Mouse (Mus musculus) ES-E14 (cell line): ENCODE data around the gene Folh1.
"Not testable (repeated sequence)": the region's sequence is repeated elsewhere in the genome, so short reads cannot be mapped to it uniquely, and the experiment has no call there.

ENCODE experiments used
- CHD2 ChIP-seq: IDR thresholded peaks from 2 replicates; pipeline ENCODE4 v1.6.1; 2014; ENCODE audit warnings: mild to moderate bottlenecking, low read depth, low read length, inconsistent platforms
- MAFK ChIP-seq: IDR thresholded peaks from 2 replicates; pipeline ENCODE4 v1.6.1; 2014; ENCODE audit warnings: mild to moderate bottlenecking, low read depth, low read length, inconsistent platforms; ENCODE audit not compliant: insufficient read depth
- ZNF384 ChIP-seq: IDR thresholded peaks from 2 replicates; pipeline ENCODE4 v1.6.1; 2012; ENCODE audit warnings: low read depth, low read length, inconsistent platforms

DNA sequence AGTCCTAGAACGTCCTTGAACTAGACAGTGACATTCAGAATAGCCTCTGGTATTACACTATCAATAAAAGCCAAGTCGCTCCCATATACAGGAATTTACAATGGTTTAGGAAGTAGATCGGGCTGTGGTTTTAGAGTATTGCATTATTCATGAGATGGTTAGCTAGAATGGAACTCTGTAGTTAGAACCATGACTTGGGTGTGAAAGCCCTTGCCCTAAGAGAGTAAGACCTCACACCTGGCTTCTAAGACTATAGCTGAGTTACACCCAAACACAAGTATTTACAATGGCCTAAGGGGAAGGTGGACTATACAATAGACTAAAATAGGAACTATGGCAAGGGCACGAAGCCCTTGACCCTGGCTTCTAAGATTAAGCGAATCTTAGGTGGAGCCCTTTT is 39.5 kb upstream of the Folh1 start:
- TF ChIP-seq MAFK, CHD2, ZNF384: not testable (repeated sequence)
